Mouse (Mus musculus) thymus, postnatal 4 days (tissue): Measurements from ENCODE around the gene Zfp978.
A peak's percentile ranks its signal among the peaks of the same experiment; 100 is the strongest.
"Not testable (repeated sequence)": the region's sequence is repeated elsewhere in the genome, so short reads cannot be mapped to it uniquely, and the experiment has no call there.

ENCODE experiments used
- DNase-seq: peaks from one replicate; pipeline ENCODE4 v3.0.0; 2021

Zfp978 gene

GRCm38 (mm10) chr4:147351376-147351980 lies 9.6 kb upstream of the Zfp978 start:
- DNase-seq, result not testable (repeated sequence)

GRCm38 (mm10) chr4:147353626-147354025 lies 7.5 kb upstream of the Zfp978 start:
- not testable (repeated sequence) for DNase-seq

- DNase-seq, result not testable (repeated sequence)
Measured at GRCm38 (mm10) chr4:147356042-147356441, 5.1 kb upstream of the Zfp978 start.

DNA sequence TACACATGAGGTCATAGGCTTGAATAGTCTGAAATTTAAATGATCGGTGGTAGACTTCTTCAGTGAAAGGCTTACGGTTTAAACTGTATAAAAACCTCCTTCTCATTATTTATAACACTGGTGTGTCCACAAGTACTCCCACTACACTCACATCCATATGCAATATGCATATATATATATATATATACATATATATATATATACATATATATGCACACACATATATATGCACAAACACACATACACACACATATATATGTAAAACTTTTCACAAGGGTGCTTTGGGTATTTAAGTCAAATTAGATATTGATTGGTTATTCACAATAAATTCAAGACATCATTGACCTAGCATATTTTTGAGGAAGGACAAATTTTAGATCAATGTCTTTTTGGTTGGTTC lies 3.9 kb upstream of the Zfp978 start:
- not testable (repeated sequence) for DNase-seq

DNA sequence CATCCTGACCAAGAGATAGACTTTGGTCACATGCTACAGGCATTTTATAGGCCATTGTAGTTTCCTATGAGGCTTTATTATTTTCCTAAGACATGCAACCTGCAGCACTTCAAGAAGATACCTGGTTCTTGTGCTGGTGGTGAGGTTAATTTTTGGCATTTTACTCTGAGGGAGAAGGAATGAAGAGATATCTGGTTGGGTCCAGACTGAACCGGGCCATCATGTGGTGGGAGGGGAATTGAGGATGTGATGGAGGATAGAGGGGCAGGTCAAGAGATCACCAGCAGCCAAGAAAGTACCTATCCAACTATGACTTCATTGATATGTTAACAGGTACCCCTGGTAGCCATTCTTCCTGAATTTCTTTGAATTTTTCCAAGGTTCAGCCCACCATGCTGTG lies 769 bp downstream of the Zfp978 start:
- not testable (repeated sequence) for DNase-seq

DNA sequence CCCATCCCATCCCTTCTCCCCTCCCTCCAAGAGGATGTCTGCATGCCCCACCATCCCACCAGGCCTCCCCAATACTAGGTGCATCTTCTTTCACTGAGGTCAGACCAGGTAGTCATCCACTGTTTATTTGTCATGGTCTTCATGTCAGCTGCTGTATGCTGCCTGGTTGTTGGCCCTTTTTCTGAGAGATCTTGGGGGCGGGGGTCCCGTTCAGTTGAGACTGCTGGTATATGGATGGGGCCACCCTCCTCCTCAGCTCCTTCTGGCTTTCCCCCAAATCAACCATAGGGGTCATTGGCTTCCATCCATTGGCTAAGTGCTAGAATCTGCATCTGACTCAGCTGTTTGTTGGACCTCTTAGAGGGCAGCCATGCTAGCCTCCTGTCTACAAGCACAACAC lies 8.5 kb downstream of the Zfp978 start:
- DNase-seq, result not testable (repeated sequence)

- not testable (repeated sequence) for DNase-seq
Measured at GRCm38 (mm10) chr4:147383199-147383598, 22.1 kb downstream of the Zfp978 start.

GRCm38 (mm10) chr4:147397201-147397600 lies 36.1 kb downstream of the Zfp978 start:
- not testable (repeated sequence) for DNase-seq

DNA sequence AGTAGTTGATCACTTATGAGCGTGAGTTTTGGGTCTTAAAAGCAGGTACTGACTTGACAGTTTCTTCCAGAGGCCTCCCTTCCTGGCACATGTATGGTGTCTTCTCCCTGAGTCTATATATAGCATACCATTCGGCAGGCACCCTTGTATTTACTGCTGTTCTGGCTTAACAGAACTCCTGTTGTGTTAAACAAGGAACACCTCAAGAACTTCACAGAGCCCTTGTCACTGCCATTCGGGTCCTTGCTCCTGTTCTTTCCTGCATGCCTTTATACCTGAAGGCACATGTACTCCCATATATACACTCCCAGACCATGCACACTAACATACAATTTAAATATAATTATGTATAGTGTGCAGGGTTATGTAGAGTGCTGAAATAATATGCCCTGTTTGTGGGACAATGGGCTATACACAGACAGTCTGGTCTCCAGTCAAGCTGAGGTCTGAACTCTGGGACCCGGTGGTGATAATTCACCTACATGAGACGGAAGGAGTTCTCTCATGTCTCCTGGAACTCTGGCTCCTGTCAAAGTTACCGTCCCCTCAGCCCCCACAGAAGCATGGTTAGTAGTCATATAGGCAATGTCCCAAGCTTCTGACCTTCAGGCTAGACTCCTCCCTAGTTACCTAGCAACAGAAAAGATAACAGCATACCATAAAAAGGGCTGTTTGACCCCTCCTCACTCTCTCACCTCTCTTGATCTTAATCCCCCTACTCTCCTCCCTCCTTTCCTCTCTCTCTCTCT lies 37.0 kb downstream of the Zfp978 start:
- DNase-seq, result not testable (repeated sequence)

DNA sequence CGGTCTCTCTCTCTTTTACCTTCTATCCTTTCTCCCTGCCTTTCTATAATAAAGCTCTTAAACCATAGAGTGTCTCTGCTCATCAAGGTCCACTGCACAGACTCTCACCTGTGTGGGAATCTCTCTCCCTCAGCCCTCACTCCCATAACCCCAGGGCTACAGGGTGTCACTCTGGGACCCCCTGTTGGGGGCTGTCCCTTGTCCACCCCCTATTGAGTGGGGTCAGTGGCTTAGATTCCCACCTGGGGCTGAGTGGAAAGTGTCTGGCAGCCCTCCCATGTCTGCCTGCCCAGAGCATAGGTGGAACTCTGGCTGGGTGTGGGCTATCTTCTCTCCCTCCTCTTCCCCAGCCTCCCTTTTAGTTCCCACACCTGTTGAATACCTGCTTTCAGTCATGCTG lies 37.6 kb downstream of the Zfp978 start:
- not testable (repeated sequence) for DNase-seq

GRCm38 (mm10) chr4:147399505-147399904 lies 38.4 kb downstream of the Zfp978 start:
- not testable (repeated sequence) for DNase-seq

GRCm38 (mm10) chr4:147400031-147400847 lies 39.1 kb downstream of the Zfp978 start:
- DNase-seq, result not testable (repeated sequence)

DNA sequence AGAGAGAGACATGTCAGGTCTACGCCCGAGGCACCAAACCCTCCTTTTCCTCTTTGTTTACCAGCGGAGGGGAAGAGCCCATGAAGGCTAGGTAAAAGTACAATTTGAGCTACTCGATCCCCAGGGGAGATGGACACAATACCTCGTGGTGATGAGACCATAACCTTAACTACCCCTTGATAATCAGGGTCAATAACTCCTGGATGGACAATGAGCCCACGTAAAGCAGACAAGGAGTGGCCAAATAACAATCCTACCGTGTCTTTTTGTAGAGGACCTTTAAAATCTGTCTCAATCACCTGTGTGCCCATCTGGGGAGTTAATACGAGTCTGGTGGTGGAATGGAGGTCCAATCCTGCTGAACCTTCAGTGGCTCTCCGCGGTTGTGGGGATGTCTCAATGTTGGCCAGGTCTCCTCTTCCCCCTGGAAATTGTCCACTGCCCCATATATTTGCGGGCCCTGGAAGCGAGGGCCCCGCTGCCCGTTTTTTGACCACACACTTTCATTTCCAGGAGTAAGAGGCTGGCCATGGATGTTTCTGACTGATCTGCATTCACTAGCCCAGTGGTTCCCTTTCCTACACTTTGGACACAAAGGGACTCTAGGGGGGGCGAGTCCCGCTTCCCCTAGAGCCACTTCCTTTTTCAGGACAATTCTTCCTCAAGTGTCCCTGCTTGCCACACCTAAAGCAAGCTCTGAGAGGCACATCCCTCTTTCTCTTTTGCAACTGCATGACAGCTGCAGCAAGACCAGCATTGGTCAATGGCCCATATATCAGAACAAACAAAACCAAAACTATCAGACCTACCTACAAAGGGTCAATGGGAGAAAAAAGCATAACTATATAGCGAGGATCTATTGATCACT lies 40.0 kb downstream of the Zfp978 start:
- not testable (repeated sequence) for DNase-seq

DNA sequence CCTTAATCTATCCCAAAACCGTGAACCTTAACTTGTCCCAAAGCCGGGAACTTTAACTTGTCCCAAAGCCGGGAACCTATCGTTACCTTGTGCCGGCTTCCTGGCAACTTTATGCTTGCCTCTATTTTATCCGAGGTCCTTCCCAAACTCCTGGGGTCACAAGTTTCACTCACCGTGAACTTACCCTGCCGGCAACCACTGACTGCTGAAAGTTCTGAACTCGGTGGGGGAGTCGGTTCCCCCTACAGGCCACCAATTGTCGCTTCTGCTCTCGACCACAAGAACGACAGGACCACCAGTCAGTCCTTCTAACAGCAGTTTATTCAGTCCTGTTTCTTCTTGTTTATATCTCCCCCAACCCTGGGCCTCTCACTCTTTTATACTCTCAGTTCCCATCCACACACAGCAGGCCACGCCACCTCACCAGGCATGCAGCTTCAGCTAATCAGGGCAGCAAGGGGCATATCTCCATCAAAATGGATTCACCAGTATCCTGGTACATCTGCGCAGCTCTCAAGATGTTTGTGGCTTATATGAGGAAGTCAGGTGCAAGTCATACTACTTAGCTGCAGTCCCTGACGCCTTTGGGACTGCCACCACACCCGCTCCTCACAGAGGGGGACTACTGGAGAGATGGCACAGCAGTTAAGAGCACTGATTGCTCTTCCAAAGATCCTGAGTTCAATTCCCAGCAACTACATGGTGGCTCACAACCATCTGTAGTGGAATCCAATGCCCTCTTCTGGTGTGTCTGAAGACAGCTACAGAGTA lies 40.8 kb downstream of the Zfp978 start:
- DNase-seq, result not testable (repeated sequence)

DNA sequence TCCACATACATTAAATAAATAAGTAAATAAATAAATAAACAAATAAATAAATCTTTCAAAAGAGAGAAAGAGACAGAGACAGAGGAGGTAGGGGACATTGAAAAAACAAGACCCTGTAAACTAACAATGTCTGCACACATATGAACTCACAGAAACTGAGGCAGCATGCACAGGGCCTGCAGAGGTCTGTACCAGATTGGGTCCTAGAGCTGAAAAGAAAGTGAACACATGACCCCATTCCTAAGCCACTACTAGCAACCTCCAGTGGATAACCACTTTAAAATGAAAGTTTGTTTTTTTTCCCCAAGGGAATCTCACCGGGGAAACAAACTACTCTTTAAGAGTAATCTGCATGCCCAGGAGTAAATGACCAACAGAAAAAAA lies 41.4 kb downstream of the Zfp978 start:
- DNase-seq, result not testable (repeated sequence)

- not testable (repeated sequence) for DNase-seq
Measured at GRCm38 (mm10) chr4:147403509-147403908, 42.4 kb downstream of the Zfp978 start.

- DNase-seq, result not testable (repeated sequence)
Measured at GRCm38 (mm10) chr4:147403931-147404913, 43.1 kb downstream of the Zfp978 start.

- DNase-seq, result peak; percentile 43
Measured at GRCm38 (mm10) chr4:147406735-147407462, 45.8 kb downstream of the Zfp978 start.

DNA sequence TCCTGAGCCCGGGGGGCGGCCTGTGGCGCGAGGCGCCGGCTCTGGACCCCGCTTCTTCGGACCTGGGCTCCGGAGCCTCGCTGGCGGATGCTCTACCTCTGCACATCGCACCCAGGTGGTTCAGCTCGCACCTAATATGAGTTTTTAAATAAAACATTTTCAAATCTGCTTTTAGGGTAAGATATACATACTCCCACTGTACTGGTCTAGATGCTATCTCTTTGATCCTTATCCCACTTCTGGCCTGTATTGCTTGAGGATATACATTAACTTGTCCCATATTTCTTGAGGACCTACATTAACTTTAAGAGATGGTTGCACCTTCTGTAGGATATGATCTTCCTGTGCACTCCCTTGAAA lies 46.3 kb downstream of the Zfp978 start:
- DNase-seq, result no peak

DNA sequence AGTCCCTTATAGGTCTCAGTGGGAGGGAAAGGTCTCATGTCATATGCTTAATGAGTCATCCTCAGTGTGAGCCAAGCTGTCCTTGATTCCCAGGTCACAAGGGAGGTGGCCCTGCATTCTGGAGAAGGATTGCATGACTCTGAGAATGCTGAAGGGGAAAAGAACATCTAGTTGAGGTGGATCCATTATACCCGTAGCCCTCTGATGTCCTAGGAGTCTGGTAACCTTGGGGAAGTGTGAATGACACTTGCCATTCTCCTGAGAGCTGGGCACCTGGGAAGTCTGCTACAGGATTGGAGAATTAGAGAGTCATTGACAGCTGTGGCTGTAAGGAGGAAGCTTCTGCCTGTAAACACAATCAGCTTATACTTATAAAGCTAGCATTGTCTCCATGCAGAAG lies 55.3 kb downstream of the Zfp978 start:
- not testable (repeated sequence) for DNase-seq
